Mouse (Mus musculus): ENCODE data around the gene Gm8857. TPM values are rescaled to one million over a fixed set of nuclear protein-coding genes. Genes with fewer than 3 reads are reported as not detected.
"Not testable (repeated sequence)": the region's sequence is repeated elsewhere in the genome, so short reads cannot be mapped to it uniquely, and the experiment has no call there.

The Gm8857 gene
- not detected for total RNA-seq (2021)

- intact Hi-C loops (cut with DNase I); DNase-seq (ENCODE audit: low spot score in 2 of 2): not testable (repeated sequence)
These were observed at the start of gene Gm8857, which contains the start of gene Gm8871 for GRCm38 (mm10) chr5:10947505-10947904. TSS of gene Gm8857 (plus strand) at chr5:10947807. TSS of gene Gm8871 (plus strand) at chr5:10947805.

- DNase-seq (ENCODE audit: low spot score in 2 of 2); intact Hi-C loops (cut with DNase I): not testable (repeated sequence)
These were observed 5.9 kb downstream of the Gm8857 start for GRCm38 (mm10) chr5:10953512-10953911.

GRCm38 (mm10) chr5:10958057-10958456 lies 10.4 kb downstream of the Gm8857 start:
- DNase-seq (ENCODE audit: low spot score in 2 of 2); intact Hi-C loops (cut with DNase I): not testable (repeated sequence)

Other genes with a start within 250 kb of the Gm8857 start
- not detected for gene Gm8871, start within 50 bp of the Gm8857 start, total RNA-seq (2021)
- not detected for gene Gm8879, start 179.8 kb downstream of the Gm8857 start, total RNA-seq (2021)
- not detected for gene Gm5861, start 235.3 kb downstream of the Gm8857 start, total RNA-seq (2021)